Mouse (Mus musculus) T-helper 1 cell (primary cell): ENCODE results near the gene Hacd4.

Experiments
- in situ Hi-C: fragments of 300-600 bp; cut with MboI, MseI; formaldehyde crosslinking; loops from one replicate; pipeline ENCODE4 v1.15.1; 2025; ENCODE audit warnings: high pct_unique_total_duplicates

The Hacd4 gene

GRCm38 (mm10) chr4:88438326-88438989 is at the start of gene Hacd4:
Hacd4 (minus strand) TSS chr4:88438928.
- in situ Hi-C loops, result no loop called here

GRCm38 (mm10) chr4:88488107-88488506 is 49.4 kb upstream of the Hacd4 start:
- in situ Hi-C loops, result no loop called here

- in situ Hi-C loops, result no loop called here
Observed at GRCm38 (mm10) chr4:88480130-88480529, 41.4 kb upstream of the Hacd4 start.

- in situ Hi-C loops, result no loop called here
Observed at GRCm38 (mm10) chr4:88478809-88479186, 40.1 kb upstream of the Hacd4 start.

- in situ Hi-C loops, result no loop called here
Observed at GRCm38 (mm10) chr4:88478177-88478808, 39.6 kb upstream of the Hacd4 start.

- in situ Hi-C loops, result no loop called here
Observed at GRCm38 (mm10) chr4:88476511-88477210, 37.9 kb upstream of the Hacd4 start.

GRCm38 (mm10) chr4:88476084-88476483 is 37.4 kb upstream of the Hacd4 start:
- in situ Hi-C loops, result no loop called here

- in situ Hi-C loops, result no loop called here
Observed at GRCm38 (mm10) chr4:88471528-88471927, 32.8 kb upstream of the Hacd4 start.

GRCm38 (mm10) chr4:88464574-88464973 is 25.8 kb upstream of the Hacd4 start:
- in situ Hi-C loops, result no loop called here

- in situ Hi-C loops, result no loop called here
Observed at GRCm38 (mm10) chr4:88462981-88463646, 24.4 kb upstream of the Hacd4 start.

GRCm38 (mm10) chr4:88462501-88462900 is 23.8 kb upstream of the Hacd4 start:
- in situ Hi-C loops, result no loop called here

GRCm38 (mm10) chr4:88461315-88461714 is 22.6 kb upstream of the Hacd4 start:
- in situ Hi-C loops, result no loop called here

- in situ Hi-C loops, result no loop called here
Observed at GRCm38 (mm10) chr4:88458673-88459072, 19.9 kb upstream of the Hacd4 start.

- in situ Hi-C loops, result no loop called here
Observed at GRCm38 (mm10) chr4:88458093-88458492, 19.4 kb upstream of the Hacd4 start.

GRCm38 (mm10) chr4:88450087-88450765 is 11.5 kb upstream of the Hacd4 start:
- in situ Hi-C loops, result no loop called here

GRCm38 (mm10) chr4:88448976-88449375 is 10.2 kb upstream of the Hacd4 start:
- in situ Hi-C loops, result no loop called here

- in situ Hi-C loops, result no loop called here
Observed at GRCm38 (mm10) chr4:88440814-88441213, 2.1 kb upstream of the Hacd4 start.

- in situ Hi-C loops, result no loop called here
Observed at GRCm38 (mm10) chr4:88439669-88440123, 968 bp upstream of the Hacd4 start.

- in situ Hi-C loops, result no loop called here
Observed at GRCm38 (mm10) chr4:88438990-88439329, 232 bp upstream of the Hacd4 start.

- in situ Hi-C loops, result no loop called here
Observed at GRCm38 (mm10) chr4:88437917-88438316, 811 bp downstream of the Hacd4 start.

- in situ Hi-C loops, result no loop called here
Observed at GRCm38 (mm10) chr4:88437166-88437565, 1.6 kb downstream of the Hacd4 start.
